Mouse (Mus musculus) heart, embryonic 15.5 days (tissue): ENCODE data around the gene Arhgap40. TPM values are rescaled to one million over a fixed set of nuclear protein-coding genes. Genes with fewer than 3 reads are reported as not detected.

Experiments used
- ATAC-seq: fragments of 200-750 bp; cut with Nextera tagmentation; replicated peaks from 2 replicates; pipeline ENCODE4 v1.8.0; 2017; ENCODE audit warnings: low read depth, moderate TSS enrichment; ENCODE audit not compliant: insufficient number of reproducible peaks, insufficient read depth, low FRiP score
- H3K27ac ChIP-seq: fragments of 300-500 bp; sonication (generic); 2 replicates; pipeline ENCODE4 v1.5.1; 2015; ENCODE audit warnings: mild to moderate bottlenecking, inconsistent platforms
- H3K27me3 ChIP-seq: fragments of 300-500 bp; sonication (generic); 2 replicates; pipeline ENCODE4 v1.6.1; 2015; ENCODE audit warnings: inconsistent platforms
- H3K36me3 ChIP-seq: fragments of 300-500 bp; sonication (generic); 2 replicates; pipeline ENCODE4 v1.6.1; 2015; ENCODE audit warnings: mild to moderate bottlenecking, inconsistent platforms
- H3K4me1 ChIP-seq: fragments of 300-500 bp; sonication (generic); replicated peaks from 2 replicates; pipeline ENCODE4 v1.6.1; 2015; ENCODE audit warnings: inconsistent platforms
- H3K4me2 ChIP-seq: fragments of 300-500 bp; sonication (generic); 2 replicates; pipeline ENCODE4 v1.6.1; 2015; ENCODE audit warnings: inconsistent platforms, mild to moderate bottlenecking, moderate library complexity
- H3K4me3 ChIP-seq: fragments of 300-500 bp; sonication (generic); 2 replicates; pipeline ENCODE4 v1.5.1; 2015; ENCODE audit warnings: mild to moderate bottlenecking, inconsistent platforms
- H3K9ac ChIP-seq: fragments of 300-500 bp; sonication (generic); 2 replicates; pipeline ENCODE4 v1.6.1; 2015; ENCODE audit warnings: mild to moderate bottlenecking, inconsistent platforms
- H3K9me3 ChIP-seq: fragments of 300-500 bp; sonication (generic); replicated peaks from 2 replicates; pipeline ENCODE4 v1.6.1; 2016; ENCODE audit warnings: inconsistent platforms
- WGBS: fragments of 180-500 bp; shearing (Covaris S2); methylation state at CpG from one replicate; pipeline ENCODE4 v1.1.7; 2015; ENCODE audit warnings: mixed read lengths; 5-methylcytosine and 5-hydroxymethylcytosine counted together
- polyA plus RNA-seq: library from polyadenylated mRNA; unstranded; fragments of >200 nt; fragmentation: Nextera tagmentation; extraction: Ambion mirVana; gene quantifications from 2 replicates; pipeline ENCODE4 v1.2.1, GENCODE M21; 2015

The Arhgap40 gene
- polyA plus RNA-seq, 1 experiment from 2014 or later, result not detected

DNA sequence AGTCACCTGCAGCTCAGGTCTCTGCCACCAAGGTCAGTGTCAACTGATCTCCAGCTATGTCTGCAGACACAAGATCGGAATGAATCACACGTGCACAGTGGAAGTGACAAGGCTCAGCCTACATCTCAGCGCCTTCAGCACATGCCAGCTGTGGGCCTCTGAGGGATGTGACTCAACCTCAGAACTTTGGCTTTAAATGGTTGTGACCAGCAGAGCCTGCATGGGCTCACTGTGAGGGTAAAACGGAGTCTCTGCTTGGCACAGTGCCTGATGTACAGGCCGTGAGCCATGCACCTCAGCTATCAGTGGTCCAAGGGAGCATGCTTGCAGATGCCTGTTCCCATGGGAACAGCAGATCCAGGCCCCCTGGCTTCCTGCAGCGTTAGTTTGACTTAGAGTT lies 6.0 kb downstream of the Arhgap40 start:
- ATAC-seq, result no peak
- H3K9ac ChIP-seq, result no peak overlapping the region
- WGBS, result 33% methylated on average over 6 of the region's 6 CpGs

DNA sequence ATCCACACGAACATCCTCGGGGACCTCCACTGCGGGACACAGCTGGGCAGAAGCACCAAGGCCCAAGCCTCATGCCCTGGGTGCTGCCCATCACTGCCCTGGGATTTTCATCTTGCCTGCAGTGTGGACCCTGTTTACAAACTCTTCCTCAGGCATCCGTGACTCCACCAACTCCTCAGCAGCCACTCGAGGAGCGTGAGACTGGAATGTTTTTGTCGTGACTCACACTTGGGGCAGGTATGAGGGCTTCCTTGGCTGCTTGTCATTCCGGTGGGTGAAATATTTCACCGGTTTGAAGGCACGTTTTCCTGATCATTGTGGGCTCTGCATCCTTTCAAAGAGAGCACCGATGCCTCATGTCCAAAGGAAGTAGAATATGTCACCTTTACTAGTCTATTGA lies 6.5 kb downstream of the Arhgap40 start:
- peaks cover 11% of the 10 kb centered on the region for H3K4me1 ChIP-seq
- no peaks in the 10 kb centered on the region for H3K27me3 ChIP-seq
- H3K4me3 ChIP-seq, result no peak overlapping the region
- H3K27ac ChIP-seq, result no peak overlapping the region
- 62% methylated on average over 11 of the region's 11 CpGs for WGBS
- no peak overlapping the region for H3K4me2 ChIP-seq
- ATAC-seq, result no peak
- no peak overlapping the region for H3K9ac ChIP-seq
- no peaks in the 10 kb centered on the region for H3K9me3 ChIP-seq
- no peaks in the 10 kb centered on the region for H3K36me3 ChIP-seq

More for the DNA sequence above, 6.0 kb downstream of the Arhgap40 start:
- no peaks in the 10 kb centered on the region for H3K36me3 ChIP-seq
- peaks cover 11% of the 10 kb centered on the region for H3K4me1 ChIP-seq
- no peaks in the 10 kb centered on the region for H3K27me3 ChIP-seq
- no peaks in the 10 kb centered on the region for H3K9me3 ChIP-seq
- no peak overlapping the region for H3K4me2 ChIP-seq
- no peak overlapping the region for H3K27ac ChIP-seq
- no peak overlapping the region for H3K4me3 ChIP-seq

DNA sequence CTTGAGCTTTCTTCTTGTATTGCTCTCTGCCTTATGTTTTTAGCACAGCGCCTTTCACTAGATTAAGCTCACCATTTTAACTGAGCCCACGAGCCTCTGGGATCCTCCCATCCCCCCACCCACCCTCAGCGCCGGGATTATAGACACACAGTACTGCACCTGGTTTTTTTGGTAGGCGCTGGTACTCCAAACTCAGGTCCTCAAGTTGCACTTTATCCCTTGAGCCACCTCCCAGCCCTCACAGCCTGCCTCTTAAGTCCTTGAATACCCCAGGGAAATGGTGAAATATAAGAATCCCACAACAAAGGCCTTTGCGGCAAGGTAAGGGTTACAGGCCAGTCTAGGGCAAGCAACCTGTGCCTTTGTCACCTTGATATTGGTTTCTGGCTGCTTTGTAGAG lies 7.2 kb downstream of the Arhgap40 start:
- no peak overlapping the region for H3K9ac ChIP-seq
- no peaks in the 10 kb centered on the region for H3K36me3 ChIP-seq
- no peak overlapping the region for H3K27ac ChIP-seq
- no peak overlapping the region for H3K4me2 ChIP-seq
- H3K9me3 ChIP-seq, result no peaks in the 10 kb centered on the region
- H3K4me1 ChIP-seq, result peaks cover 11% of the 10 kb centered on the region
- WGBS, result 72% methylated on average over 6 of the region's 6 CpGs
- H3K4me3 ChIP-seq, result no peak overlapping the region
- no peaks in the 10 kb centered on the region for H3K27me3 ChIP-seq
- no peak for ATAC-seq

DNA sequence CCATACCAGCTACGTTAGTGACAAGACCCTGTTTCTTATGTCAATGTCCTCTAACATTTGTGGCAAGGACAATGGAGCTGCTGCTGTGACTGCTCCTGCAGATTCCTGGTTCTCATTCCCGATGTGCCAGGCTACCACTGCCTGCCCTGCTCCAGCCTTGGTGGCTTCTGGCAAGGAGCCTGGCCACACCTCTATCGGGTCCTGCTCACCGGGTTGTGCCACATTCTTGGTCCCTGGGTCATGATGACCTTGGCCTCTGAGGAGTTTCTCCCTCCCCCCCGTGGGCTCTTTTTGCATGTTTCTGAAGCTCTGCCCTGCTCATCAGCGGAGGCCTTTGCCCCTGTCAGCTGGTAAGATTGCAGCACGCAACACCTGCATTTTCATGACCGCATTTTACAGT lies 10.5 kb downstream of the Arhgap40 start:
- ATAC-seq, result peak; percentile 59
- Histone ChIP-seq H3K9ac (no peak overlapping the region), H3K4me1 (peaks cover 11% of the 10 kb centered on the region), H3K9me3 (no peaks in the 10 kb centered on the region), H3K36me3 (no peaks in the 10 kb centered on the region), H3K4me3 (no peak overlapping the region), H3K27me3 (no peaks in the 10 kb centered on the region), H3K4me2 (no peak overlapping the region), H3K27ac (no peak overlapping the region)
- 57% methylated on average over 8 of the region's 8 CpGs for WGBS

DNA sequence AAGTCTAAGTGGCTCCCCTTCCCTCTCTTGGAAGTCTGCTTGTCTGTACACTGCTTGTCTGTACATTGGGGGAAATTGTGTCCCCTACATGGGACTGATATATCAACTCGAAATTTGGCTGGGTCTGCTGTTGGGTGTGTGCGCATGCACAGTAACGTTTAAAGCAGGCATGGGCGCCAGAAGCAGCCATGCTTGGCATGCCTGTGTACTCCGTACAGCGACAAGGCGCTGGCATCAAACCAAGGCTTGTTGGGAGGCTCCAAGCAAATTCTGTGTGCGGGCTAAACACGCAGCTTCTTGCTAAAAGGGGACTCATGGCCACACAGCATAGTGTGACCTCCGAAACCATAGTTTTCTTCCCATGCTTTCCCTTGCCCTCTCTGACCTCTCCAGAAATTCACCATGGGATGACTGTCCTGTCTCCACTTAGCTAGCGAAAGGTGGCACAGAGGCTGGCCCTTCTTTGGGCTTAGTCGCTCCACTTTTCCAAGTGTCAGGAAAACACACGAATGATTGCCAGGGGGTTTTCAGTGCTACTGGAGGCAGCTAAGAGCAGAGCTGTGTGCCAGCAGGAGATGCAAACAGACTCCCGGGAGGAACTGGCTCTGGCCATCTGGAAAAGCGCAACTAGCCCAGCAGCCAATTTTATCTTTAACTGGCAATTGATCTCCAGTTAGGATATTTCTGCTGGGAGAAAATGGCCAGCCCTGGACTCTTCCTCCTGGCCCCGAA lies 11.7 kb downstream of the Arhgap40 start:
- 70% methylated on average over 16 of the region's 16 CpGs for whole genome bisulfite sequencing

DNA sequence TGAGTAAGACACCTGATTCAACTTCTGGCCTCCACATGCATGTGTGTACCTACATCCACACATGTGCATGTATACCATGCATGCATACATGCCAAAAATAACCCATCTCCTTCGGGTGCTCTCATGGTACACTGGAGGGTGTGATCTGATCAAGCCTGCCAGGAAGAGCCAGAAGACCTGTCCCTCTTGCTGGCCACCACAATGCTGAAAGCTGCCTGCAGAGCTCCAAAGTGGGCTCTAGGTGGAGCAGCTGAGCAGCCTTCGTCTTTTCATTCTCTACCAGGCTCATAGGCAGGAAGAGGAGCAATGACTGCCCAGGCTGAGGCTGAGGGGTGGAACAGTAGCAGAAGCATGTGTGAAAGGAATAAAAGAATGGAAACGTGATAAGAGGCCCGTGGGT lies 21.5 kb downstream of the Arhgap40 start:
- Histone ChIP-seq H3K4me2 (no peak overlapping the region), H3K36me3 (no peaks in the 10 kb centered on the region), H3K9me3 (no peaks in the 10 kb centered on the region), H3K4me3 (no peak overlapping the region), H3K9ac (no peak overlapping the region), H3K27me3 (peaks cover 4% of the 10 kb centered on the region), H3K4me1 (no peaks in the 10 kb centered on the region), H3K27ac (no peak overlapping the region)
- 2% methylated on average over 4 of the region's 4 CpGs for WGBS
- ATAC-seq, result no peak

More for the DNA sequence above, 11.7 kb downstream of the Arhgap40 start:
- no peak overlapping the region for H3K4me3 ChIP-seq
- no peaks in the 10 kb centered on the region for H3K9me3 ChIP-seq
- H3K9ac ChIP-seq, result no peak overlapping the region
- H3K4me2 ChIP-seq, result no peak overlapping the region
- no peaks in the 10 kb centered on the region for H3K36me3 ChIP-seq
- H3K27ac ChIP-seq, result no peak overlapping the region
- no peak for ATAC-seq
- H3K27me3 ChIP-seq, result no peaks in the 10 kb centered on the region
- peaks cover 6% of the 10 kb centered on the region for H3K4me1 ChIP-seq

DNA sequence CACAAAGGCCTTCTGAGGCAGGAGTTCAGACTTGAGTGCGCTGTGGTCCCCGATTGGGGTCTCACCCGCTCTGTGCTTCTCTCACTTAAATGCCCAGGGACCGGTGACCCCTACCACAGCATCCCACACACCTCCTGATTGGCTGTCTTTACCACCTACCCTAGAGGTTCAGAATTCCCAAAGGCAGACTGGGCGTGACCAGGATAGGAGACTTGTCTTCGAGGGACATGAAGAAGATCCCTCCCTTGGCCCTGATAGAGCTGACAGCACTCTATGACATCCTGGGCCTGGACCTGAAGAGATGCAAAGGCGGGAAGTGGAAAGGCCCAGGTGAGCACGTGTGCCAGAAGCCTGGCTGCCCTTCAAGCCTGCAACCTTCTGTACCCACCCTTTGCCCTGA lies 22.0 kb downstream of the Arhgap40 start:
- Histone ChIP-seq H3K4me2 (no peak overlapping the region), H3K9me3 (no peaks in the 10 kb centered on the region), H3K36me3 (no peaks in the 10 kb centered on the region), H3K9ac (no peak overlapping the region), H3K4me3 (no peak overlapping the region), H3K27ac (no peak overlapping the region), H3K4me1 (no peaks in the 10 kb centered on the region), H3K27me3 (peaks cover 8% of the 10 kb centered on the region)
- 65% methylated on average over 8 of the region's 8 CpGs for WGBS
- ATAC-seq, result no peak

DNA sequence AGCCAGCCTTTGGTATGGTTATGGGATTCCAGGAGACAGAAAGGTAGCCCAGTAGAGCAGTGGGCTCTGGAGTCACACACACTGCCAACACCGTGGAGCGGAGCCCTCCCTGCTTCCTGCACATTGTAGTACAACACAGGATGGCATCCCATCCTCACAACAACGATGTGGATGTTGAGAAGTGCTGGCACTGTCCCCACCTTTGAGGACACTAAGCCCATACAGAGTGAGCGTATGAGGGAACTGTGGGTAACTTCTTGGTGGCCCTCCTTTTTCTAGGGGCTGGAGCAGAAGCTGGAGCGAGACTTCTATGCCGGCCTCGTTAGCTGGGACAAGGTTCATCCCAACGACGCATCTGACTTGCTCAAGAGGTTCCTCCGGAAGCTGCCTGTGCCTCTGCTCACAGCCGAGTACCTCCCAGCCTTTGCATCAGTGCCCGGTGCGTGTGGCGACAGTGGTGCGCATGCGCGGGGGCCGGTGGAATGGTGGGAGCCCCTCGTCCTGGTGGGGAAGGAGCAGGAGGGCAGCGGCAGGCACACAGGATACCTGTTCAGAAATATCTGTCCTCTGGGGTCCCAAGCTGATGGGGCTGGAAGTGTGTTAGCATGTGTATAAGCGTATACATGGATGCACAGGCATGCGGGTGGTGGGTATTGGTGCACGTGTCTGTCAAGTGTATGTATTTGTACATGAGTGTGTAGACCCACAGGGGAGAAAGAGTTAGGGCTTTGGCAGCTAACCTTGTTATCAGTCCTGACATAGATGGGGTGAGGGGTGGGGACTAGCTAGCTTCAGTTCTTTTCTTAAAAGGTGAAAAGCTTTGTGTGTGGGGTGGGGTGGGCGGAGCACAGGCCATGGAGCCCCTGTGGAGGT lies 27.1 kb downstream of the Arhgap40 start:
- Histone ChIP-seq H3K4me3 (no peak overlapping the region), H3K4me1 (no peaks in the 10 kb centered on the region), H3K9ac (no peak overlapping the region), H3K27me3 (peaks cover 17% of the 10 kb centered on the region), H3K4me2 (peak overlapping the region; percentile 41), H3K27ac (no peak overlapping the region), H3K9me3 (no peaks in the 10 kb centered on the region), H3K36me3 (no peaks in the 10 kb centered on the region)
- 46% methylated on average over 24 of the region's 24 CpGs for WGBS
- ATAC-seq, result no peak

DNA sequence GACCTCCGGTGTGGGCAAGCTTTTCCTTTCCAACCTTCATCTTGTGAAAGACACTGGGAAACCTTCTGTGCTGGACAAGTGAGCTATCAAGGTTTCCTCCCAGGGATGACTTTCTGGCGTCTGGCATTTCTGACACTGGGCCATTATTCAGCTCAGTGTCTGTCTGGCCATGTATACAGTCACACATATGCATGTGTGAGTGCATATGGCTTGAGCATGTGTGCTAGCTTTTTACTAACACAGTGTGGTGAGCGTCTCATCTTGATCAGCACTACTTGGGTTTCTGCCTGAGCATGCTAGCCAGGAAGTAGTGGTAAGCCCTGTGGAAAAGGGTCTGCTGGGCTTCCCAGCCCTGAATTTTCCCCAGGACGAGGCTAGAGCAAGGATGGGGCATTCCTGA lies 28.7 kb downstream of the Arhgap40 start:
- no peak overlapping the region for H3K27ac ChIP-seq
- H3K27me3 ChIP-seq, result peaks cover 17% of the 10 kb centered on the region
- H3K4me1 ChIP-seq, result no peaks in the 10 kb centered on the region
- no peaks in the 10 kb centered on the region for H3K36me3 ChIP-seq
- no peaks in the 10 kb centered on the region for H3K9me3 ChIP-seq
- no peak overlapping the region for H3K4me2 ChIP-seq
- no peak overlapping the region for H3K9ac ChIP-seq
- ATAC-seq, result no peak
- no peak overlapping the region for H3K4me3 ChIP-seq
- WGBS, result 47% methylated on average over 4 of the region's 4 CpGs

DNA sequence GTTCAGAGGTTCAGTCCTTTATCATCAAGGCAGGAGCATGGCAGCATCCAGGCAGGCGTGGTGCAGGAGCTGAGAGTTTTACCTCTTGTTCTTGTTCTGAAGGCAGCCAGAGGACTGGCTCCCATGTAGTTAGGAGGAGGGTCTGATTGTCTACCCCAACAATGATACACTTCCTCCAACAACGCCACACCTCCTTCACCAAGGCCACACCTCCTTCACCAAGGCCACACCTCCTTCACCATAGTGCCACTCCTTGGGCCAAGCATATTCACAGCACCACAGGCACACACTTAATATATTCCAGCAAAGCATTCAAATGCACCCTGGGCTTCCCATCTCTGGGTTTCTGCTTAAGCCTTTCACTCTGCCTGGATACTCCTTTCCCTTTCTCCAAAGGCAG lies 32.7 kb downstream of the Arhgap40 start:
- ATAC-seq, result no peak
- H3K4me1 ChIP-seq, result peaks cover 4% of the 10 kb centered on the region

DNA sequence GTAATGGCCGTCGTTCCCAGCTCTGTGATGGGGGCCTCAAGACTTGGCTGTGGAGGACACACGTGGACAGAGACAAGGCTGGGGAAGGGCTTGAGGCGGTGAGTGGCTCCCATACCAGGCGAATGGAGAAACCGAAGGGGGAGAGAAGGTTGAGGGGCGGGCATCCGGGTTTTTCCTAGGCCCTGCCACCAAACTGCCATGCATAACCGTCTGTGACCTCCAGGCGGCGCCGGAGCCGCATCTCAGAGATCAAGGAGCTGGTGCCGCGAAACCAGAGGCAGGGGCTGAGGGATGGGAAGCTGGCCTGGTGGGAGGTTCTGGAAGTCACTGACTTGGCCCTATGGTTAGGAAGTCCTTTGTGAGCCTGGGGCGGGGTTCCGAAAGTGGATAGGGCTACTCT lies 34.2 kb downstream of the Arhgap40 start:
- H3K4me1 ChIP-seq, result peaks cover 4% of the 10 kb centered on the region
- peak overlapping the region; percentile 29; the same call in 1 of the 2 replicates for H3K4me2 ChIP-seq
- no peaks in the 10 kb centered on the region for H3K9me3 ChIP-seq
- peaks cover 39% of the 10 kb centered on the region for H3K27me3 ChIP-seq
- ATAC-seq, result no peak
- H3K9ac ChIP-seq, result no peak overlapping the region
- 6% methylated on average over 17 of the region's 17 CpGs for WGBS
- no peak overlapping the region for H3K4me3 ChIP-seq
- H3K27ac ChIP-seq, result no peak overlapping the region
- no peaks in the 10 kb centered on the region for H3K36me3 ChIP-seq

More for the DNA sequence above, 32.7 kb downstream of the Arhgap40 start:
- Histone ChIP-seq H3K9me3 (no peaks in the 10 kb centered on the region), H3K27me3 (peaks cover 28% of the 10 kb centered on the region), H3K9ac (no peak overlapping the region), H3K27ac (no peak overlapping the region), H3K36me3 (no peaks in the 10 kb centered on the region), H3K4me3 (no peak overlapping the region), H3K4me2 (no peak overlapping the region)
- WGBS, result 65% methylated on average over 2 of the region's 2 CpGs
